Mouse (Mus musculus): Measurements from ENCODE around the gene Rasgrp3.

Rasgrp3 gene

DNA sequence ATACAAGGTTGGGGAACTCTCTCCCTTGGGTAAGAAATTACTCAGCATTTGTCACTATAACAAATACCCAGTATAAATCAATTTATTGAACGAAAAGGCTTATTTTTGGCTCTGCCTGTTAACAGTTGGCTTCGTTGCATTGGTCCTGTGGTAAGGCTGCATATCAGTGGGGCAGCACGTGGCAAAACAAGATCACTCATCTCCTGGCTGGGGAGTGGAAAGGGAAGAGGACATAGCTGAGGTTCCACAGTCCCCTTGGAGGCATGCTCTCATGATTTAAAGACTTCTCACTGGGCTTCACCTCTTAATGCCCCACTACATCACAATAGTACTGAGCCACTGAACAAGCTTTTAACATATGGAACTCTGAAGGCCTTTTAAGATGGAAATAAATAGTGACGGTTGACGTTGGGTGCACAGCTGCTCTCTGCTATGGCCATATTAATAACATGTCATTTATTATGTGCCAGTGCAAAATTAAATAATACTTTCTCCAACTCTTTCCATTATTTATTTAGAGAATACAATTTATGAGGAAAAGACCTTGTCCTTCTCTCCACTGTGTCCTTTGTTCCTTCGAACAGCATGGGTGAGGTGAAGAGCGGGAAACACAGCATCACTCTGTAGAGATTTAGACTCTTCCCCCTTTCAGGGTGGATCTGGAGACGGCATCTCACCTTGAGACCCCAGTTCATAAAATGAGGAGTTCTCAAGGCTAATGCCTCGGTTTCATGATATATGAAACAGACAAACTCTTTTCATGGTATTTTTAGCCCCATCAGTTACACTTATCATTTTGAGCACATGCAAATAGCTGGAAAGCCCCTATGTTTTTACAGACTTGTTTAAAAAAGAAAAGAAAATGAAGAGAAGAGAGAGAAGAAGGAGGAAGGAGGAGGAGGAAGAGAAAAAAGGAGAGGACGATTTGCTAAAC lies 71.3 kb downstream of the Rasgrp3 start:
- no peak for DNase-seq

DNA sequence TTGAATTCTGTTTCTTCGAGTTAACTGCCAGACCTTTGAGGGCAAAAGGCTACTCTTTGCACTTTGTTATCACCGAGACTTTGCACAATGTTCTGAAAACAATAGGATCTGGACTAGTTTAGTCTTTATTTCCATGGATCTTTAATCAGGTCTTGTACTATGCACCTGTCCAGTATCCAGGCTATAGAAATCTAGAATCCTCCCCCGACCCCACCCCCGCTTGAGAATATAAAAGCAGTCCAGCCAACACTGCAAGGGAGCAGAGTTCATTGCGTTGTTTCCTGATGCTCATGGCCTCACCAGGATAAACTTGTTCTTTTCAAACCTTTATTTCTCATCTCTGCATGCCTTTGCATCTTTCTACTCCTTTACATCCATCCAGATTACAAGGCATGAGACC lies 73.6 kb downstream of the Rasgrp3 start:
- no peak for DNase-seq

DNA sequence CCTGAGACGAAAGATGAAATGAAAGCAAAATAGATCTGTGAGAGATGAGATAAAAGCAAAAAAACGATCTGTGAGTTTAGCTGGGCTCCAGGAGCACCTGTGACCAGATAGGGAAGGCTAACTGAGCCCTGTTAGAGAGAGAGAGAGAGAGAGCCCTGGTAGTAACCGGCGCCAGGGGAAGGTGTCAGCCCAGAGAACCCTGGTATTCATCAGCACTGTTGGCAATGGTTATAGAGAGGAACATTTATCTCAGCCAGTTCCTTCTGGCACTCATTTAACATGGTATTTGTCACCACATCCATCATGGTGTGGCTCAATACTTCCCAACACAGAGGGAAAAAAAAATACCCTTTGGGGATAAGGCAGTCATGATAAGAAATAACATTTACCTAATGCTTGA lies 80.9 kb downstream of the Rasgrp3 start:
- no peak for DNase-seq

DNA sequence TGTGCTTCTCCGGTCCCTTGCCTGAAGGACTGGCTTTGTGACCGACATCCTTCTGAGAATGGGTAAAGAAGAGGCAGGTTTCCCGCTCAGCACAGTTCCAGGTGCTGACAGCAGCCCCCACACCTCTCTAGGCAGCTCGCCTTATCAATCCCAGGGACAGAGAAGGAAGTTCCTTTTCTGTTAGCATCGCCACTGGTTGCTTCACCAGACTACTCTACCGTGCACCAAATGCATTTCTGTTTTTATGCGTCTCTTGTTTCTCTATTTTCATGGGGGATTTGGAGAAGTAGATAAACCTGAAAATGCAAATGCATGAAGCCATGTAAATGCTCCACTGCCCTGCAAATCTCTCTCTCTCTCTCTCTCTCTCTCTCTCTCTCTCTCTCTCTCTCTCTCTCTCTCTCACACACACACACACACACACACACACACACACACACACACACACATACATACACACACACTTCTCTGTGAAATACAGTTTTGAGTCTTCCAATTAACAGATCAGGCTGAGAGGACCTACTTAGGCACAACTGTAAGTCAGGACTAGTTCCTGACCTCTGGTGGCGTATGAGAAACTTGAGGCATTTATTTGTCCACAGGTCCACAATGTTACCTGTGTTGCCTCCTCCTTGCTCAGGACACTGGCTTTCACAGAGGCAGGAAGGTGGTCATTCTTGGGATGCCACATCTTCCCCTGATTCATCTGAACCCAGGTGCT lies 82.6 kb downstream of the Rasgrp3 start:
- DNase-seq = no peak

DNA sequence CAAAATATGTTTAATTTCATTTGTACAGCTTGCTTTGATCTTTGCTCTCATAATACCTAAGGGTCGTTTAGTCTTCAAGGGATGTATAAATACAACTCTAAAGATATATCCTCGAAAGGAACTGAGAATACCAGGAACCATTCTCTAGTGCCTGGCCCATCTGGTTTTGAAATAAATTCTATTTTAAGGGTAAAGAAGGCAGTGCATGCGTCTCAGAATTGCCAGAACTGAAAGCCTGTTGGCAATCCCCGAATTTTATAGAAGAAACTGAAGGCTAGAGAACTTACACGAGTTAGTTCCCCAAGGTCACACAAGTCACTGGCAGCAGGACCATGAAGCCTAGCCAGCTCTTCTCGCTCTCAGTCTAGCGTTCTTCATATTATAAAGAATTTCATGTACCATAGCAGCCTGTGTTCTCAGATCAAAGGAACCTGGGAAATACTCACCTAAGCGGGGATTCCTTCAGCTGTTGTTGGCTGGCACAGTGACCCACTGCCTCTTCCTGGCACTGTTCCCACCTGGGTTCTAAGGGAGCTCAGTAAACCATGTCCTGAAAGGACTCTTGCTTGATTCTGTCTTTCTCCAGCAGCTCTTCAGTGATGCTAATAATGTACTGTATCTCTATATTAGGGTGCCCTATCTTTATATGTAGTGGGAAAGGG lies 83.7 kb downstream of the Rasgrp3 start:
- no peak for DNase-seq

DNA sequence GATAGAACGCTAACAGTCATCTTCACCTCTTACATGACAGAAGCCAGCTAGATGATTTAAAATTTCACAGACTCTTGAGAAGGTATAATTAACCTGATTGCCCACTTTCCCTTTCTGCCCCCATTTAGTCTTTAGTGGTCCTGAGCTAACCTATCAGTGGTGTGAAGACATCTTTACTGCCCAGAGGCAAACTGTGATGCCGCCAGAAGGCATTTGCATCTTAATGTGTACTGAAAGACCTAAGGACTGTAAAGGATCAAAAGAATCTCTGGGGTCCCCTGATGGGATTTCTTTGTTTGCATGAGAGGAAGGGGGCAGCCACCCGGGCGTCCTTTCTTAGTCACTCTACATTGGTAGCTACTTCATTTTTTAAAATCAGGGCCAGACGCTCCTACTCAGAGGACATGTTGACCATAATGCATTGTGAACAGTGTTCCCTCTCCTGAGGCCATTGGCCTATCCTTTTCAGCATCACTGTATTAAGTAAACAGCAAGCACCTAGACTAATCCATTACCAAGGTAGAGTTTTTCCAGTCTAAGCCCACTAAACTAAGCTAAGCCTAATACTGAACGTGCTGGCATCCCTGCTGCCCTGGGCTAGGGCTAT lies 85.6 kb downstream of the Rasgrp3 start:
- no peak for DNase-seq

DNA sequence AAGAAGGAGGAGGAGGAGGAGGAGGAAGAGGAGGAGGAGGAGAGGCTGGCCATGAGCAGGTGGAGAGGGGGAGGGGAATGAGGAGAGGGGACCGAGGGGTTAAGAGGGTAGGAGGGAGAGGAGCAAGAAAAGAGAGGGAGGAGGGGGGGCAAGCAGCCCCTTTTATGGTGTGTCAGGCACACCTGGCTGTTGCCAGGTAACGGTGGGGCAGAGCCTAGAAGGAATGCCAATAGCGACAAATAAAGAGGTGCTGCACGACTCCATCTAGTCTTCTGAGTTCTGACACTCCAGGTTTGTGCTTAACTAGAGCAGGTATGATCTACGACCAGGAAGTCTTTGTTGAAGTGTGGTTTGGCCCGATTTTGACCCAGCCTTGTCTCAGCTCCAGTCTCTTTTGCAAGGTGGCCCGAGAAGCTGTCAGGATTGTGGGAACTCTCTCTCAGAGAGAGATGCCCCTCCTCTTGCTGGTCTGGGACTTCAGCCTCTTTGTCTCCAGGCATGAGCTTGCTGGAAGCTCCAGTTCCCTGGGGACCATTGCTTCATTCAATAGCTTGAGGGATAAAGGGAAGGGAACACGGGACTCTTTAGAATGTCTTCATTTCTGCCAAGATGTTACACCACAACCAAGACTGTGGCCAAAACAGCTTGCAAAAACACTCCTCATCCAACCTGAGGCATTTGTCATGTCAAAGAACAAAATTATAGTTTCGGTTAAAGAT lies 86.8 kb downstream of the Rasgrp3 start:
- no peak for DNase-seq

DNA sequence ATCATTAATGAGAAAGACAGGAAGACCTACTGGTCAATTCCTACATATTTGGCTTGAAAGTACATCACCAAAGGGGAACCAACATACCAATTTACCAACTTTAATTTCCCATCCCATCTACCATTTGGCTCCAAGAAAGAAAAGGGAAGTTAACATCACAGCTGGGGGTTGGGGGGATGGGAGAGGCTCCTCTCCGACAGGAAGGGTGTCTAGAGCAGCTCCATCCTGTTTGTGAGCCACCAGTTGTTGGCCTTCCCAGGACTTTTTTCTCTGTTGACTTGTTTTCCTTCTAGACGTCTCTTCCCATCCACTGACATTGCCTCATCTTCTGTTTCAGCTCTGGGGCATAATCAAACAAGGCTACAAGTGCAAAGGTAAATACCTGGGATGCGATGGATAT lies 88.1 kb downstream of the Rasgrp3 start:
- peak; percentile 59 for DNase-seq

DNA sequence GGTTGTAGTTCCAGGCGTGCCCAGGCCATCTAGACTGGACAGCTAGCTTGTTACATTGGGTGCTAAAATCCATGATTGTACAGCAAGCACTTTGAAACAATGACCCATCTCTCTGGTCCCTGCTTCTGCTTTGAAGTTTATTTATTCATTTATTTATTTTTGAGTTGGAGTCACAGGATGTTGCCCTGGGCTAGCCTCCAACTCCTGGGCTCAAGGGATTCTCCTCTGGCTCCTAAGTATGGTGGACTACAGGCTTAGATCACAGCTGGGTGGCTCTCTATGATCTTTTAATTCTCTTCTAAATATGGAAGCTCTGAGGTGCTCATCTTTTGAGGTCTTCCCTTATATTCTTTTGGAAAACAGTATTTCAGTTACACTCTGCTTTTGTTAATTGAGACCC lies 90.7 kb downstream of the Rasgrp3 start:
- no peak for DNase-seq

DNA sequence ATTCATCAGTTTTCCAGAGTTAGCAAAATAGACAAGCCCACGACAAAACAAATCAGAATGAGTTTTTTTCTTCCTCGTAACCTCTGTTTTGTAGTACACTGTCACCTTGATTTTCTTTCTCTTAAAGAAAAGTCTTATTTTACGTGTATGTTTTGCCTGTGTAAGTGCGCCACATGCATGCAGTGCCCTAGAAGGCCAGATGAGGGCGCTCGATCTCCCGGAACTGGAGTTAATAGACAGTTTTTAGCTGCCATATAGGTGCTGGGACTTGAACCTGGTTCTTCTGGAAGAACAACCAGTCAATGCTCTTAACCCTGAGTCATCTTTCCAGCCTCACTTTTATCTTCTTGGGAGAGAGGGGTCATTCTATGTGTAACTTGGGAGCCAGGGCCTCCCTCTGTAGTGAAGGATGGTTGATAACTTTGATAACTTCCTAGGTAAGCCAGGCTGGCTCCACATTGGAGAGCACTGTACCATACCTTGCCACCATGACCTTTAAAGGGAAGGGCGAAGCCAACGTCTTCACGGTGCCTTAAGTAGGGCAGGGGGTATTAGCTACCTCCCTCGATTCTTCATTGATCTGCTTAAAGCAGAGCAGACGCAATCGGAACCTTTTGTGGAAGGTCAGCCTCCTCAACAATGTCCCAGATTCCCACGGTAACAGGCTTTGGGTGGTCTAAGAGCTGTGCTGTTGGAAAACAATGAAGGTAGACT lies 93.7 kb downstream of the Rasgrp3 start:
- no peak for DNase-seq

DNA sequence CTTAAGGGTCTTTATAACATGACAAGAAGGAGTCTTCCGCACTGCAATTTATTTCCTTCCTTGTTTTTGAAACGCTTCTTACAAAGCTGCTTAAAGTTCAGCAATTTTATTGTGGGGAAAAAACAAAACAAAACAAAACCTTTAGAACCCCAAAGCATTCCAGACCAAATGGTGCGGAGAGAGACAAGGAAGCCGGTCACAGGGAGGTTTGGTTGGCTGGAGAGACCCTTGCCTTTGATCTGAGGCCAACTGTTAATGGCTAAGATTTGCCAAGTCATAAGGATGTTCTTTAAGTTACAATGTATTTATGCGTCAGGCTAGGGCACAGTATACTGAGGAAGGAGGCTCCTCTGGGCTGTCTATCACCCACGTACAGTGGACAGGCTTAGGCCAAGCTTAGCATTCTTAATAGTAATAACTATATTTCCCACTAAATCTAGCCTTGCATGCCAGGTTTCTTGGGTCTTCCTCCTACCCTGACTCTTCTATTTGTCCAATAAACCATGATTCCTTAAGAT lies 96.8 kb downstream of the Rasgrp3 start:
- no peak for DNase-seq

DNA sequence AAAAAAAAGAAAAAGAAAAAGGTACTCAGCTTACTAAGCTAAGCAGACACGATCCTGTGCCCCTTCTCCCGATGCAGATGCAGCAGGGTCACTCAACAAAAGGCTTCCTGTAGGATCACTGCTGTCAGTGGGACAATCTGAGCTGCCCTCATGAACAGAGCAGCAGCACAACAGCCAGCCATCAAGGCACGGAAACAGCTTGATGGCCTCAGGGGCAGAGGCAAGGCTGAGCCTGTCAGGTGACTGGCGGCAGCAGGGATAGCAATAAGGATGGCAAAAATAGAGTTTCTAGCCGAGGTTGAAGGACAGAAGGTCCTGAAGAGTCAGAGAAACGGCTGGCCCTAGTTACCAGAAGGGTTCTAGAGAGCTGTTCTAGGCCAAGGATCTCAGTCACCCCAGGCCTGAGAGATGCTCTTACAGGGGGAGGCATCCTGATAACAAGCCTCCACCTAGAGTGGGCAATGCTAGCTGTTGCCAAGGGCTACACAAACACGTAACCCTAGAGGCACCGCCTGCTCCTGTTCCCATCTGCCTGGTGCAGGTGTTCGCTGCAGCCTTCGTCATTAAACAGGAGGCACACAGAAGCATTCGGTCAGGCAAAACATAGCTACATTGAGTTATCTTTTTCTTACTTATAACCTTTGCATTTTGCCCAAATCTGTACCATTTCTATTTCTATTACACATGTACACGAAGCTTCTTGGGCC lies 98.8 kb downstream of the Rasgrp3 start:
- no peak for DNase-seq

DNA sequence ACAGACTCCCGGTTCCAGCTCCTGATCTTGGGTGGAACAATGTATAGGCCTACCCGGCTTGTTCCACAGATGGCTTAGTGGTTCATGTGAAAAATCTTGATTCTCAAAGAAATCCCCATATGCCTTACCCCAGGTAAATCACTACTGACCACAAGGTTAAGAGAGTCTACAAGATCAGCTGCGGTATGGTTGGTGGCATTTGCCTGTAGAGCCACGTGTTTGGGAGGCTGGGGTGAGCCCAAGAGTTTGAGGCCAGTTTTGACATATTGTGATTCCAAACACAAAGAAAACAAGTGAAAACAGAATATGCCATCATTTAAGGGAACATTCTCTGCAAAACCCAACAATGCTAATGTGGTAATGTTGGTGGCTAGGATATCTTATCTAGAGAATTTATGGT lies 99.9 kb downstream of the Rasgrp3 start:
- DNase-seq = no peak

DNA sequence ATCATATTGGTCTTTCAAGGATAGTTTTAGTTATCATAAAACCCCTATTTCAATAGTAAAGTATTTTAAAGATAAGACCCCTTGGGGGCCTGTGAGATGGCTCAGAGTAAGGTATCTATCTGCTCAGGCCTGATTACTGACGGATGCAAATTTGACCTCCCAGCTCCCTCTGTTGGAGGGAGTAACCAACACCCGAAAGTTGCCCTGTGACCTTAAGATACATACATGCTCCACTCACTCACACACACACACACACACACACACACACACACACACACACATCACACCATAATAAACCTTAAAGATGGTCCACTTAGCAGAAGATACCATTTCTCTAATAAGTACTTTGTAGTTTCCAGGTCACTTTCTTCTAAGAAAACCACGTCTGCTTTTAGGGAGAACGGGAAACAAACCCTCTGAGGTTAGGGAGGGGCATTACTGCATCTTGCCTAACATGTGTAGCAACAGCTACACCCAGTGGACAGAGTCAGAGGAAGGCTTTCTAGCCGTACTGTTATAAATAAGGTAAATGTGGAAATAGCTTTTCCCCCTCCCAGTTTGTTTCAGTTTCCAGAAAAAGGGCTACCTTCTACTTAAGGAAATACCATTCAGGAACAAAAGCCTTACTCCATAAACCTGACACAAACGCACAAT lies 100.8 kb downstream of the Rasgrp3 start:
- peak; percentile 66 for DNase-seq

DNA sequence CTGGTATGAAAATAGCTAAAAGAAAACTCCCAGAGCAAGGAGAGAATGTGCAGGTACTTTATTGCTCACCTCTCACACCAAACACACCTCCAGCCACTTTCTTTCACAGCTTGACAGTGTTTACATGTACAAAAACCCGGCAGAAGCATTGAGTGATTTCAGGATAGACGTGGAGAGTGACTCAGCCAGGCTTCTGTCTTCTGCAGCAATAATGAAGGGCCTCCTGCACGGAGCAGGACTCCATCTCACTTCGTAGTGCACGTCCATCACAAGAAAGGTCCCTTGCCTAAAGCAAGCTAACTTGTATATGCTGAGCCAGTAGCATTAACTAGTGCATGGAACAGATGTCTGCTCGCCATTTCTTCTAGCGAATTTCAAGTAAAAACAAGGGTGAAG lies 101.4 kb downstream of the Rasgrp3 start:
- DNase-seq = no peak

DNA sequence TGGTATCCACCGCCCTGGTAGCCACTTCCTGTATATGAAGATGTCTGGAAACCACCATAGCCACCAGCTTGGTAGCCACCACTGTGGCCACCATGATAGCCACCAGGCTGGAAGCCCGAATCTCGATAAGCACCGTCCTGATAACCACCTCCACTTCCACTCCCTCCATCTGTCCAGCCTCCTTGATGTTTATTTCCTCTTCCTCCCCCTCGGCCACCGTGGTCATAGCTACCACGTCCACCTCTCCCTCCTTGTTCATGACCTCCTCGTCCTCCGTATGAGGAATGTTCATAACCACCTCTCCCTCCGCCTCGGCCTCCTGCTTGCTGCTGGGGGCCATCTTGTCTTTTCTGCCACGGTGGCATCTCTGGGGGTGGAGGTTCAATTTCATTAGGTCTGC lies 102.7 kb downstream of the Rasgrp3 start:
- DNase-seq = no peak

DNA sequence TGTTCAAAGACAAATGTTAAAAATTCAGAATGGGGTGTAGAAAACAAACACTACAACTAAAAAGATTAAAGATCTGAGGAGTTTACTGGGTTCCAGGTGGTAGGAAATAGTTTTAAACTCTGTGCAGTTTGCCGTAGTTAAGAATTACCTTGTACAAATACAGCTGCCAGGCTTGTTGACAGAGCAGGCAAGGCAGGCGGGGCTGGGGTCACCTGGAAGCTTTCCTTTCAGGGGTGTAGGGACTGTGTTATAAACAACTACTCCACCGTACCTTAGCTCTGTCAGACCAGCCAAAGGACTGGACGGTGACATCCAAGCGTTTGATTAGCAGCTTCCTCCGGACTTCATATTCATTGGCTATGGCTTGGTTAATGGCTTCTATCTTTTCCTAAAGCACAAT lies 103.4 kb downstream of the Rasgrp3 start:
- DNase-seq = no peak

DNA sequence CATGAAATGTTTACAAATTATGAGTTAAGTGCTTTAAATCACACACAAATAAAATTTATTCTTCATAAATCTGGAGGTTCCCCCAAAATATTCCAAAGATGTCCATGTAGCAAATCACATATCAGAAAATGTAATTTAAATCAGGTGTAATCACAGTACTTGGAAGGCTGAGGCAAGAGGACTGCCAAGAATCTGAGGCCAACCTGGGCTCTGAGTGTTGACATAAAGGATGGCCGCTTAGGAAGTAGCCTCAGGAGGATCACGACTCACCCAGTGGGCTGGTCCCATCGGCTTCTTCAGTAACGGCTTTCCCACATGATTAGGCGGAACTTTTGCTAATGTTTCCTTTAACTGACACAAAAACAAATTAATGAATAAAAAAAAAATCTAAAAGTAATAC lies 104.1 kb downstream of the Rasgrp3 start:
- no peak for DNase-seq

DNA sequence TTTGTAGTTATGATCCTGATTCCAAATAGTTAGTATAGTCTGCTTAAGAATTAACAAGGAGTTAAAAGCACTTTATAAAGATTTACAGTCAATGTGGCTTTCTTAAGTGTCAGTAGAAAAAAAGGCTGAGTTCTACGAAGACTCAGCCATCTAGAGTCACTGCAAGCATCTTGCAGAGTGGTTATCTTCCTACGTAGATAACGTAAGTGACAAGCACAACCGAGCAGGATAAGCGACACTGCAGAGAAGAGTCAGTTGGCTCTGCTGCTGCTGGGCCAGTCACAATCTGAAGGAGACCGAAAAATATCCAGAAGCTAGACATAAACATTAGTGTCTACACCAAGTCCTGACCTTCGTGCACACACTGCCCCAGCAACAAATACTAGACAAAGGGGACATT lies 107.7 kb downstream of the Rasgrp3 start:
- no peak for DNase-seq

DNA sequence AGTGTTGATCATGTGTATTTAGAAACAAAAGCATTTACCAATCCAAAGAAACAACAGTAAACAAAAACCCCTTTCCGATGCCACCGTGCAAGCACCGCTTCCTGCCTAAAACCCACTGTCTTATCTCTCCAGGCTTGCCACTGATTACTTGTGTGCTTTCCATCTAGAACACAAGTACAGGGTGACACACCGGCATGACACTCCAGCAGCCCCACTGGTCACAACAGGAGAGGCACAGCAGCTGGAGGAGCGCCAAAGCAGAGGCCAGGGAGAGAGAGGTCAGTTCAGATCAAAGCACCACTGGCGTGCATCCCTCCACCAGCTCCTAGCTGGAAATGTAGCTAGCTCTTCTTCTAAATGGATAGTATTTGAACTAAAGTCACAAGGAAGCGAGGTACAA lies 108.6 kb downstream of the Rasgrp3 start:
- no peak for DNase-seq
